Mouse (Mus musculus): Measurements from ENCODE around the gene Spats2.

The Spats2 gene

GRCm38 (mm10) chr15:99097840-99098492, 27.8 kb upstream of the Spats2 start:
- no peak for DNase-seq (ENCODE audit: low read depth, low spot score)

DNA sequence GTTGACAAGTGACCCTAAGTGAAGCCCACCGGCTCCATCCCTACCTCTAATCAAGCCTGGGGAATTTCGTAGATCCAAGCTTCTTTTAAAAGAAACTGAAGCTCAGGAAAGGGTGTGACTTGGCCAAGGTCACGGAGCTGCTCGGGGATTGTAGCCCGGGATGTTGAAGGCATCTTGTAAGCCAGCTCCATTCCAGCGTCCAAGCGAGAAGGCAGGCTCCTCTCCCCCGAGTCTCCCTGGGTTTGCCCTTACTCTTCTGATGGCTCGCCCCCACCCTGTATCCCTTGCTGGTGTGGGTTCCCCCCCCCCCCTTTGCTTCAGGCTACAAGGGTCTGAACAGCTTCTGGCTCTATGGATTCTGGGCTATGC, 27.2 kb upstream of the Spats2 start:
- no peak for DNase-seq (ENCODE audit: low read depth, low spot score)

DNA sequence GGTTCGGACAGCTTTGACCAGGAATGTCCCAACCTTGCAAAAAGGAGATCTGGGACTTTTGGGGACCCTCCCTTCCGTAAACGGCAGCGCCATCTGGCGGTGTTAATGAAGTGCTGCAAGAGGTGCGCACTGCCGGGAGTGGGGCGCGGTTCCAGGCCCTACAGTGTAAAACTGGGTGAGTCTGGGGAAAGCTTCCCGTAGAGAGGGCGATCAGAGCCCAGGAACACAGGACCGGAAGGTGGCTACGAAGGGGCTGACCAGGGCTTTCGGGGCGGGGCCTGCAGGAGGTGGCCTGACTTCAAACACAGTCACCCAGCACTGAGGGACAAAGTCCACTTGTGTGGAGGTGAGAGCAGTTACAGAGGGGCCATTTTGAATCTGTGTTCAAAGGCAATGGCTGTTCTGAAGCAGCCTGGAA, 26.6 kb upstream of the Spats2 start:
- DNase-seq (ENCODE audit: low read depth, low spot score): no peak

DNA sequence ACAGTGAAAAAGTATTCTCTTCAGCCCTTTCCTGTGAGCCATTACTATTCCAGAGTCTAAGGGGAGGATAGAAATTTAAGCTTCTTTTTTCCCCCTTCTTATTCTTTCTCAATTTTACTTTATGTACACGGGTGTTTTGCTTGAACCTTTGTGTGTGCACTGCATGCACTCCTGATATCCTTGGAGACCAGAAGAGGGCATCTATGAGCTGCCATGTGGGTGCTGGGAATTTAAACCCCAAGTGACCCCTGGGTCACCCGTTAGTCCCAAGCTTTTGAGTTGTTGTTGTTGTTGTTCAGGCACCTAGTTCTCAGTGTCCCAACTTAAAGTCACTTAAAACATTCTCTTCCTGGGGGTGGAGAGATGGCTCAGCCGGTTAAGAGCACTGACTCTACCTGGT, 25.7 kb upstream of the Spats2 start:
- DNase-seq (ENCODE audit: low read depth, low spot score): no peak

- DNase-seq (ENCODE audit: low read depth, low spot score): no peak
Measured at GRCm38 (mm10) chr15:99105238-99105637, 20.5 kb upstream of the Spats2 start.

GRCm38 (mm10) chr15:99107866-99108265, 17.9 kb upstream of the Spats2 start:
- no peak for DNase-seq (ENCODE audit: low read depth, low spot score)

DNA sequence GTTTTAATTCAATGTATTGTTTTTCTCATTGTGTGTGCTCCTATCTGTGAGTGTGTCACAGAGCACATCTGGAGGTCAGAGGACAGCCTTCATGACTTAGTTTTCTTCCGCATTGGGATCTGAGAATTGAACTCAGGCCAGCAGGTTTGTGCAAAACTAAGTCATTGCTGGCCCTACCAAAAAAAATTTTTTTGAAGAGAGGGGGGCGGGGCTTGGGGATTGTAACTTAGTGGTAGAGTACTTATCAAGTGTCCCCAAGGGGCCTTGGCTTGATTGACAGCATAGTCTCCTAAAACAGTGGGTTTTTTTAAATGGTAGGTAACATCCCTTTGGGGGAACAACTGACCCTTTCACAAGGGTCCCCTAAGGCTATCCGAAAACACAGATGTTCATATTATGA, 14.6 kb upstream of the Spats2 start:
- DNase-seq (ENCODE audit: low read depth, low spot score): no peak

DNA sequence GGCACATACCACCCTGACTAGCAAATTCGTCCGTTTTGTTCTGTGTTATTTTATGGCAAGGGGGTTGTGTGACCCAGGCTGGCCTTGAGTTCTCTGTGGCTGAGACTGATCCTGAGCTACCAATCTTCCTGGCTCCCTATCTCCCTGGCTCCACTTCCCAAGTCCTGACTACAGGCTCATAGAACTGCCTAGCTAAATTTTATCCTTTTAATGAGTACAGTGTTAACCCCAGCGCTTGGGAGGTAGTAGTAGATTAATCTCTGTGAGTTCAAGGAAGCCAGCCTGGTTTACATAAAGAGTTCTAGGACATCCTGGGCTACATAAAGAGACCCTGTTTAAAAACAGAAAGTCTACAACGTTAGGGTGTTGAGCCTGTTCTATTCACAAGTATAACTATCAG, 13.9 kb upstream of the Spats2 start:
- DNase-seq (ENCODE audit: low read depth, low spot score): no peak

DNA sequence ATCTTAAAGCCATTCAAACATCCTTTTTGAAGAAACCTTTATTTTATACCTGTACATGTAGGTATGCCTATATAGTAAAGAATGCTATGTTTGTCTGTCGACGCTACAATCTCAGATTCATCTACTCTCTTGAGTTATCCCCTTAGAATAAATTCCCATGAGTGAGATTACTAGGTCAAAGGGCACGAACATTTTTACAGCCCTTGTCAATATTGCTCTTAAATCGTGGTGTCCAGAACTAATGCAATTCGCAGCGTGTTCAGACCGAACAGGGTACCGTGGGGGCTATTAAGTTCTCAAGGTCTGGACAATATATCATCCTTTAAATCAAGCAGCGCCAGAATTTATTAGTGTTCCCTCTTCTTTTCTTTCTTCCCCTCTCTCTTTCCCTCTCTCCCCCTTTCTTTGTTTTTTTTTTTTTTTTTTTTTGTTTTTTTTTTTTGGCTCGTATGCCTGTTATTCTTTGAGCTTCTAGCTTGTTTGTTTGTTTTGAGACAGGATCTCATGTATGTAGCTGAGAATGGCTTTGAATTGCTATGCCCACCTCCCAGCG, 12.8 kb upstream of the Spats2 start:
- no peak for DNase-seq (ENCODE audit: low read depth, low spot score)

- DNase-seq (ENCODE audit: low read depth, low spot score): no peak
Measured at GRCm38 (mm10) chr15:99113396-99113975, 12.2 kb upstream of the Spats2 start.

- no peak for DNase-seq (ENCODE audit: low read depth, low spot score)
Measured at GRCm38 (mm10) chr15:99114312-99115064, 11.2 kb upstream of the Spats2 start.

DNA sequence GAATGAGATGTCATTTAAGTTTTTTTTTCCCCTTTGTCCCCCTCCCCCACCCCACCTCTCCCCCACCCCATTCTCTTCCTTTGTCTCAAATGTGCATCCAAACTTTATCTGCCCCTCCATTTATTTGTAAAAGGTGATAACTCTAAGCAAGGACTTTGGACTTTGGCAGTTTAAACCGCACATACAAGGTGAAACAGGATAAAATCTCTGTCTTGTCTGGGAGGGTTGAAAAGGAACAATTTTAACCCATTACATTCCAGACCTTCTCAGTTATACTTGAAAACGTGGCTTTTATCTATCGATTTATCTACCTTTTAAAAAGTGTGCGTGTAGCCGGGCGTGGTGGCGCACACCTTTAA, 10.7 kb upstream of the Spats2 start:
- DNase-seq (ENCODE audit: low read depth, low spot score): no peak

DNA sequence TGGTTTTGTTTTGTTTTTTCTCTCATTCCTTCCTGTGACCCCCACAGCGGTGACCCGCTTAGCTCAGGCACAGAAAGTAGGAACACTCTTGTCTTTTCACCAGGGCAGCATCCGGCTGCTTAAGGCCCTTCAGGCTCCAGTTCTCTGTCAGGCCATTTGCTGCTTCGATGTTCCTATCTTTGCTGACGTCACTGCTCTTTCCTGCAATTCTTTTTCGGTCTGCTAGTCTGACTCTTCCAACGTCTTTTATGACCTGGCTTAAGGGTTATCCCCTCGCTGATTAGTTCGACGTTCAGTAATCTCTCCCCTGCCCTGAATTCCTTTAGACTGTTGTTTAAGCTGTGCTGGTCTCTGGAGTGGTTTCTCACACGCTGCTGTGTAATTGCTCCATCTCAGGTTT, 9.2 kb upstream of the Spats2 start:
- DNase-seq (ENCODE audit: low read depth, low spot score): no peak

DNA sequence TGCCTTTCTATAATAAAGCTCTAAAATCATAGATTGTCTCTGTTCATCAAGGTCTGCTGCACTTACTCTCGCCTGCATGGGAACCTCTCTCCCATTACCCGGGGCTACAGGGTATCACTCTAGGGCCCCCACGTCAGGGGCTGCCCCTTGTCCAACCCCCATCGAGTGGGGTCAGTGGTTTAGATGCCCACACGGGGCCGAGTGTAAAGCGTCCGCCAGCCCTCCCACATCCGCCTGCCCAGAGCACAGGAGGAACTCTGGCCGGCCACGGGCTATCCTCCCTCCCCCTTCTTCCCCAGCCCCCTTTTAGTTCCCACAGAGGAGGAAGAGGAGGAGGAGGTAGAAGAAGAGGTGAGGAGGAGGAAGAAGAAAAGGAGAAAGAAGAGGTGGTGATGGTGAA, 4.9 kb upstream of the Spats2 start:
- DNase-seq (ENCODE audit: low read depth, low spot score): no peak

DNA sequence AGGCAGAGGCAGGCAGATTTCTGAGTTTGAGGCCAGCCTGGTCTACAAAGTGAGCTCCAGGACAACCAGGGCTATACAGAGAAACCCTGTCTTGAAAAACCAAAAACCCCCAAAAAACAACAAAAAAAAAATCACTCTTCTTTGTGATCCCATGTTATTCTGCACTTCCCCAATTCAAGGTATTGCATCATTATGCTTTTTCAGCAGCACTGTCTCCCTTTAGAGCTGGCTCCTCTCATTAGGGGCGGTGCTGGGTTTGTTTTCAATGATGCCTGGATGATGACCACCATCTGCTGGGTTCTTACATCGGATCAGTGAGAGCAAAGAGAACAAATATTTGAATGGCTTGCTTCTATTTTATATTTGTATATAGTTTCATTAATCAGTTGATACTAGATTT, 3.1 kb upstream of the Spats2 start:
- DNase-seq (ENCODE audit: low read depth, low spot score): no peak

DNA sequence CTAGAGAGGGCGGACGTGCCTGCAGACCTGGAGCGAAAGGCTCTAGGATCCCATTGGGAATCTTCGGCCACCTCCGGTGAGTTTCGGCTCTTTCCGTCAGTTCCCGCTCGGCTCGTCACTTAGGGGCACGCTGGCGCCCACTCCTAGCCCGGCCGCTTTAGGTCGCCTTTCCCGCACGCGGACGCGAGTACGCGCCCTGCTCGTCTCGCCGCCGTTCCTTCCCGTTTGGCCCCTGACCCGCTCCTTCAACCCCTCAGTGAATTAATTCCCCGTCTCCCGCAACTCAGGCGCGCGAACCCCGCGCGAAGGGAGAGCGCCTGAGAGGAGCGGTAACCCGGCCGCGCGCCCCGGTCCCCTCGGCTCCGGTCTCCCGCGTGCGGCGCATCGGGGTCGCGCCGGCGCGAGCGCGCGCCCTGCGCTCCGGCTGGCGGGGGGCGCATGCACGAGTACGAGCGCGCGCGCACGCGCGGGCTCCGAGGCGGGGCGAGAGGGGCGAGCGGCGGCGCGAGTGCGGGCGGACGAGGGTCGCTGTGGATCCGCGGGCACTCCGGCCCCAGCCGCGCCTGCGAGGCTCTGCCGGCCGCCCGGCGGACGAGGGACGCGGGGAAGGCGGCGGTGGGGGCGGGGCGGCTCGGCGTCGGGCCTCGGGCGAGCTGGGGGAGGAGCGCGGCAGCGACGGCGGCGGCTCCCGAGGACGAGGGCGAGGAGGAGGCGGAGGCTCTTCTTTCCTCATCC, 532 bp downstream of the Spats2 start:
- no peak for DNase-seq (ENCODE audit: low read depth, low spot score)

GRCm38 (mm10) chr15:99126816-99127365, 1.2 kb downstream of the Spats2 start:
- DNase-seq (ENCODE audit: low read depth, low spot score): no peak

DNA sequence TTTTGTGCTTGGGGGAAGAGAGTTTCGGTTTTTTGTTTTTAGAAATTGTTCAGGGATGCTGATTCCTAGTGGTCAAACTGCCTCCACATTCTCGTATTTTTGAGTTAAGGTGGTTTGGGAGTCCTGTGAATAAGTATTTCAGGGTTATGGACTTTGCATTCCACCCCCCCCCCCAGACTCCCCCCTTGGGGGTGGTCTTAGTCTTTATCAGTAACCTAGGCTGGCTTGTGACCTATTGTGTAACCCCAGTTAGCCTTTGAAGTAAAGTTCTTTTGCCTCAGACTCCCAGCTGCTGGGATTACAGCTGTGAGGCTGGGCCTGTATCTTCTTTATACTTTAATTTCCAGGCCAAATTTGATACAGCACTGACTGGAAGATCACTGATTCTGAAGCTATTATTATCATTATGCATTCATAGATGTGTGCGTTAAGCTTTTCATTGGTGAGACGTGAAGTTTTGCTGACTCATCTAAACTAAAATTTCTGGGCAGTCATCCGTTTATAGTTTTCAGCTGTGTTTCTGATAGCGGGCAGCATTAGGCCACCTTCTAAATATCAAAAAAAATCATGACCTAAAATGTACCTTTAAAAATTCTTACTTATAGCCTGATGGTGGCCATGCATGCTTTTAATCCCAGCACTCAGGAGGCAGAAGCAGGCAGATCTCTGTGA, 2.3 kb downstream of the Spats2 start:
- DNase-seq (ENCODE audit: low read depth, low spot score): no peak

DNA sequence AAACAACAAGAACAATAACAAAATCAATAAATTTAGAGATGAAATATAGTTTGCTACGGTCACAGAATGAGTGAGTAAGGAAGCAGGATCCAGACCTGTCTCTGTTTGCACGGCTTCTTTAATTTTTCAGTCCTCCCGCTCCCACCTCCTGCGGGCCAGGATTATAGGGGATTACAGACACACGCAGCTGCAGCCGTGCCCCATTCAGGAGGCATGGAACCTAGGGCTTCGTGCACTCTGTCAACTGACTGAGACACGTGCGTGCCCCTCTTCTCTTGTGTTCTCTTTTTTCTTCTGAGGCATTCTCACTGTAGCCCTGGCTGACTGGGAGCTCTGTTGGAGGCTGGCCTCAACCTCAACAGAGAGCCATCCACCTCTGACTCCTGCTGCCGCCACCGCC, 3.7 kb downstream of the Spats2 start:
- no peak for DNase-seq (ENCODE audit: low read depth, low spot score)

GRCm38 (mm10) chr15:99129956-99130910, 4.5 kb downstream of the Spats2 start:
- DNase-seq (ENCODE audit: low read depth, low spot score): no peak

All from c-Kit-negative CD71-positive TER-119-positive erythroid progenitor cells, embryonic 14.5 days (primary cell).